Mouse (Mus musculus): Measurements from ENCODE around the gene Efcc1. TPM values are rescaled to one million over a fixed set of nuclear protein-coding genes. Genes with fewer than 3 reads are reported as not detected.

Efcc1 gene
- polyA plus RNA-seq (2012; rRNA removed; ENCODE audit: low replicate concordance) = 4.4 and 10.0 TPM in 2 replicates

GRCm38 (mm10) chr6:87730591-87731462 is at the start of gene Efcc1:
TSS of gene Efcc1 (plus strand) at chr6:87730869.

GRCm38 (mm10) chr6:87777842-87778241 is 47.2 kb downstream of the Efcc1 start, which contains the start of gene Gp9:
TSS of gene Gp9 (plus strand) at chr6:87778072.

Other genes starting within 250 kb of the Efcc1 start
- 4.2 and 5.0 TPM in 2 replicates for gene Arhgap25, start 197.6 kb upstream of the Efcc1 start, polyA plus RNA-seq (2012; rRNA removed; ENCODE audit: low replicate concordance)
- 0.64 and 4.4 TPM in 2 replicates for gene Prokr1, start 140.1 kb upstream of the Efcc1 start, polyA plus RNA-seq (2012; rRNA removed; ENCODE audit: low replicate concordance)
- gene Aplf, start 58.7 kb upstream of the Efcc1 start, polyA plus RNA-seq (2012; rRNA removed; ENCODE audit: low replicate concordance) = 4.2 and 8.2 TPM in 2 replicates
- gene Gp9, start 47.2 kb downstream of the Efcc1 start, polyA plus RNA-seq (2012; rRNA removed; ENCODE audit: low replicate concordance) = 0.24 and 0.37 TPM in 2 replicates
- 32.2 and 82.0 TPM in 2 replicates for gene Rab43, start 81.3 kb downstream of the Efcc1 start, polyA plus RNA-seq (2012; rRNA removed; ENCODE audit: low replicate concordance)
- 0.96 TPM in 2 replicates for gene Gm45140, start 104.9 kb downstream of the Efcc1 start, polyA plus RNA-seq (2012; rRNA removed; ENCODE audit: low replicate concordance)
- gene Isy1, start 107.9 kb downstream of the Efcc1 start, polyA plus RNA-seq (2012; rRNA removed; ENCODE audit: low replicate concordance) = 19.5 and 37.6 TPM in 2 replicates
- gene Cnbp, start 120.2 kb downstream of the Efcc1 start, polyA plus RNA-seq (2012; rRNA removed; ENCODE audit: low replicate concordance) = 283 and 361 TPM in 2 replicates
- 51.5 and 110 TPM in 2 replicates for gene Copg1, start 156.9 kb downstream of the Efcc1 start, polyA plus RNA-seq (2012; rRNA removed; ENCODE audit: low replicate concordance)
- 24.3 and 32.6 TPM in 2 replicates for gene Hmces, start 183.1 kb downstream of the Efcc1 start, polyA plus RNA-seq (2012; rRNA removed; ENCODE audit: low replicate concordance)

All from subcutaneous adipose tissue, adult 2 months (tissue).